Mouse (Mus musculus) forebrain, embryonic 14.5 days (tissue): ENCODE data around the gene Mrtfa. TPM values are rescaled to one million over a fixed set of nuclear protein-coding genes. Genes with fewer than 3 reads are reported as not detected.
"Not testable (repeated sequence)": the region's sequence is repeated elsewhere in the genome, so short reads cannot be mapped to it uniquely, and the experiment has no call there.

ENCODE experiments used
- ATAC-seq: fragments of 200-750 bp; cut with Nextera tagmentation; 2 replicates; pipeline ENCODE4 v1.8.0; 2017; ENCODE audit warnings: mild to moderate bottlenecking, moderate library complexity
- DNase-seq: peaks from one replicate; pipeline ENCODE4 v3.0.0-alpha.2; 2015; ENCODE audit warnings: low spot score
- H3K27ac ChIP-seq: fragments of 300-500 bp; sonication (generic); 2 replicates; pipeline ENCODE4 v1.5.1; 2014; ENCODE audit warnings: low read depth, mild to moderate bottlenecking, control low read depth, low read length, moderate library complexity
- H3K27me3 ChIP-seq: fragments of 300-500 bp; sonication (generic); replicated peaks from 2 replicates; pipeline ENCODE4 v1.6.1; 2014; ENCODE audit warnings: low read length, control low read depth, mixed read lengths; ENCODE audit not compliant: control insufficient read depth, insufficient read depth
- H3K36me3 ChIP-seq: fragments of 300-500 bp; sonication (generic); 2 replicates; pipeline ENCODE4 v1.6.1; 2014; ENCODE audit warnings: low read length, control low read depth; ENCODE audit not compliant: control insufficient read depth, insufficient read depth
- H3K4me1 ChIP-seq: fragments of 300-500 bp; sonication (generic); 2 replicates; pipeline ENCODE4 v1.6.1; 2014; ENCODE audit warnings: antibody characterized with exemption, low read length, control low read depth; ENCODE audit not compliant: control insufficient read depth, insufficient read depth
- H3K4me2 ChIP-seq: fragments of 300-500 bp; sonication (generic); 2 replicates; pipeline ENCODE4 v1.6.1; 2014; ENCODE audit warnings: mild to moderate bottlenecking, control low read depth, low read length
- H3K4me3 ChIP-seq: fragments of 300-500 bp; sonication (generic); 2 replicates; pipeline ENCODE4 v1.5.1; 2014; ENCODE audit warnings: low read depth, low read length, control low read depth
- H3K9ac ChIP-seq: fragments of 300-500 bp; sonication (generic); 2 replicates; pipeline ENCODE4 v1.6.1; 2014; ENCODE audit warnings: mild to moderate bottlenecking, low read length, control low read depth, moderate library complexity
- H3K9me3 ChIP-seq: fragments of 300-500 bp; sonication (generic); replicated peaks from 2 replicates; pipeline ENCODE4 v1.6.1; 2016; ENCODE audit warnings: low read length, control low read depth, mixed read lengths; ENCODE audit not compliant: control insufficient read depth
- WGBS: fragments of 180-500 bp; shearing (Covaris S2); extraction: QIAGEN DNeasy Blood & Tissue Kit; methylation state at CpG from one replicate; pipeline ENCODE4 v1.1.7; 2014; 5-methylcytosine and 5-hydroxymethylcytosine counted together
- polyA plus RNA-seq: library from polyadenylated mRNA; unstranded; fragments of >200 nt; fragmentation: Nextera tagmentation; extraction: Ambion mirVana; gene quantifications from 2 replicates; pipeline ENCODE4 v1.2.1, GENCODE M21; 2014

Mrtfa gene
- polyA plus RNA-seq, 1 experiment from 2014 or later = 13.6 TPM

GRCm38 (mm10) chr15:81228258-81228657 lies 37.7 kb upstream of the Mrtfa start:
- H3K9ac ChIP-seq = no peak overlapping the region
- H3K27me3 ChIP-seq = no peaks in the 10 kb centered on the region
- no peak for DNase-seq
- no peaks in the 10 kb centered on the region for H3K9me3 ChIP-seq
- no peaks in the 10 kb centered on the region for H3K4me1 ChIP-seq
- 85% methylated on average over 3 of the region's 3 CpGs for WGBS
- H3K36me3 ChIP-seq = no peaks in the 10 kb centered on the region
- no peak overlapping the region for H3K4me3 ChIP-seq
- no peak overlapping the region for H3K4me2 ChIP-seq
- no peak overlapping the region for H3K27ac ChIP-seq
- no peak for ATAC-seq

DNA sequence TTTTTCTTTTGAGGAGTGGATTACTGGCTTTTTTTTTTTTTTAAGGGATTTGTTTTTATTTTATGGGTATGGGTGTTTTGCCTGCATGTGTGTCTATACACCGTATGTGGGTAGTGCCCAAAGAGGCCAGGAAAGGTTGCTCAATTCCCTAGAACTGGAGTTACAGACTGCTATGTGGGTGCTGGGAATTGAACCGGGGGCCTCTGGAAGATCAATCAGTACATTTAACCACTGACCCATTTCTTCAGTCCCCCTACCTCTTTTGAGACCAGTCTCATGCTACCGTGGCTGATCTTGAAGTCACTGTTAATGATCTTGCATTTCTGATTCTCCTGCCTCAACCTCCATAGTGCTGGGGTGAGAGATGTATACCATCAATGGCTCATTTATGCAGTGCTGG lies 36.7 kb upstream of the Mrtfa start:
- no peak for ATAC-seq
- no peak for DNase-seq
- H3K27me3 ChIP-seq = no peaks in the 10 kb centered on the region
- H3K4me2 ChIP-seq = no peak overlapping the region
- no peak overlapping the region for H3K27ac ChIP-seq
- WGBS = 93% methylated on average over 3 of the region's 3 CpGs
- no peak overlapping the region for H3K9ac ChIP-seq
- H3K9me3 ChIP-seq = no peaks in the 10 kb centered on the region
- H3K36me3 ChIP-seq = no peaks in the 10 kb centered on the region
- H3K4me3 ChIP-seq = no peak overlapping the region
- H3K4me1 ChIP-seq = no peaks in the 10 kb centered on the region

DNA sequence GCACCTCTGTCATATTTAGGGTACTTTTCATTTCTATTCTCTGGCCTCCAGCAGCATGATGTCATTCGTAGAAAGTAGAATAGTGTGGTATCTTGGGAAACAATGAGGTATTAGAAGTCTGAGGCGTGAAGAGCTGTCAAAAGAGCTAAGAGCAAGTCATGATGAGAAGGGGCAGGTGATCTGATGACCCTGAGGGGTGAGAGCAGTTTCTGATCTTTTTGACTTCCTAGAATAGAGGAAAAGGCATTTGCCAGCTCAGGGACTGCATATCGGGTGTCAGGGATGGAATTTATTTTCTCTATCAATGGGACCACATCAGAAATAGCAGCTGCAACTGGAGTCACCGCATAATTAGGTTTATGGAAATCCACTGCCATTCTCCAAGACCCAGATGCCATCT lies 36.2 kb upstream of the Mrtfa start:
- Histone ChIP-seq H3K9me3 (no peaks in the 10 kb centered on the region), H3K4me3 (no peak overlapping the region), H3K4me1 (no peaks in the 10 kb centered on the region), H3K36me3 (no peaks in the 10 kb centered on the region), H3K4me2 (no peak overlapping the region), H3K27ac (no peak overlapping the region), H3K27me3 (no peaks in the 10 kb centered on the region), H3K9ac (no peak overlapping the region)
- WGBS = 62% methylated on average over 4 of the region's 4 CpGs
- DNase-seq (peak; percentile 17), ATAC-seq (no peak)

DNA sequence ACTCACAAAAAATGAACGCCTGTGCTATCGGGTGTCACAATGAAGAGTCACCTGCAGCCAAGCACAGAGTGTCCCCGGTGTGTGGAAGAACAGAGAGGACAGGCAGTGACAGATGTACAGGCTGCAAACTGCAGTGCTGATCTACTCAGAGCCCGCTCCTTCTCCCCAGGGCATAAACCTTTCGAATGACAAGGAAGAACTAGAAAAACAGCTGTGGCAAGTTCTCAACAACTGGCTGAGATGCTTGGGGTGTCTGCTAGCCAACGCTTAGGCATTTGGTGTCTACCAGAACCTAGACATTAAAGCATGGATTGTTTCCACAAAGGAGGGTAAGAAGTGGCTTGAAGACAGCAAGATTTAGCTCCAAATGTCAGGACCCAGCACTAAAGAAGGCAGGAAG lies 35.2 kb upstream of the Mrtfa start:
- WGBS = 86% methylated on average over 6 of the region's 6 CpGs
- H3K9ac ChIP-seq = no peak overlapping the region
- no peaks in the 10 kb centered on the region for H3K4me1 ChIP-seq
- H3K27ac ChIP-seq = no peak overlapping the region
- H3K27me3 ChIP-seq = no peaks in the 10 kb centered on the region
- no peaks in the 10 kb centered on the region for H3K9me3 ChIP-seq
- H3K36me3 ChIP-seq = no peaks in the 10 kb centered on the region
- no peak for DNase-seq
- H3K4me2 ChIP-seq = no peak overlapping the region
- ATAC-seq = no peak
- no peak overlapping the region for H3K4me3 ChIP-seq

- Histone ChIP-seq H3K27ac (no peak overlapping the region), H3K4me3 (no peak overlapping the region), H3K9me3 (no peaks in the 10 kb centered on the region), H3K4me1 (no peaks in the 10 kb centered on the region), H3K36me3 (no peaks in the 10 kb centered on the region), H3K9ac (no peak overlapping the region), H3K4me2 (no peak overlapping the region), H3K27me3 (no peaks in the 10 kb centered on the region)
- DNase-seq (no peak), ATAC-seq (no peak)
- WGBS = 91% methylated on average over 10 of the region's 10 CpGs
Observed at GRCm38 (mm10) chr15:81225016-81225415, 34.5 kb upstream of the Mrtfa start.

GRCm38 (mm10) chr15:81221446-81221845 lies 30.9 kb upstream of the Mrtfa start:
- Histone ChIP-seq H3K9ac (no peak overlapping the region), H3K27ac (no peak overlapping the region), H3K4me1 (no peaks in the 10 kb centered on the region), H3K36me3 (no peaks in the 10 kb centered on the region), H3K9me3 (no peaks in the 10 kb centered on the region), H3K27me3 (no peaks in the 10 kb centered on the region), H3K4me3 (no peak overlapping the region), H3K4me2 (no peak overlapping the region)
- ATAC-seq (no peak), DNase-seq (no peak)
- 83% methylated on average over 6 of the region's 6 CpGs for WGBS

DNA sequence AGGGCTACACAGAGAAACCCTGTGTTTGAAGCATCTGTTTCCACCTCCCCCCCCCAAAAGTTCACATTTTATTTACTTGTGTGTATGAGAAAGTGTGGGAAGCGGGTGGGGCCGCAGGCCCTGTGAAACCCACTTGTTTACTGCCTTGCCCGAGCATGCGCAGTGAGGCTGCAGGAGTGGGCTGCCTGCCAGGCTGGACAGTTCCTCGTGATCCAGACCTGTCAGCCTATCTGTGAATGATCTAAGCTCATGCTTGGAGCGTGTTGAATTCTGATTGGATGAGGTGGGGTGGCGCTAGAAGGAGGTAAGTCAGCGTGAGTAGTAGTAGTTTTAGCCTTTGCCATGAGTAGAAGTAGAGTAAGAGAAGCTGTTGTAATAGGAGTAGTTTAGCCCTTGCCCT lies 29.5 kb upstream of the Mrtfa start:
- ATAC-seq, H3K9ac ChIP-seq, H3K27ac ChIP-seq, H3K9me3 ChIP-seq, H3K4me1 ChIP-seq, DNase-seq, H3K36me3 ChIP-seq, H3K27me3 ChIP-seq, H3K4me3 ChIP-seq, H3K4me2 ChIP-seq: not testable (repeated sequence)
- WGBS = 73% methylated on average over 8 of the region's 8 CpGs

DNA sequence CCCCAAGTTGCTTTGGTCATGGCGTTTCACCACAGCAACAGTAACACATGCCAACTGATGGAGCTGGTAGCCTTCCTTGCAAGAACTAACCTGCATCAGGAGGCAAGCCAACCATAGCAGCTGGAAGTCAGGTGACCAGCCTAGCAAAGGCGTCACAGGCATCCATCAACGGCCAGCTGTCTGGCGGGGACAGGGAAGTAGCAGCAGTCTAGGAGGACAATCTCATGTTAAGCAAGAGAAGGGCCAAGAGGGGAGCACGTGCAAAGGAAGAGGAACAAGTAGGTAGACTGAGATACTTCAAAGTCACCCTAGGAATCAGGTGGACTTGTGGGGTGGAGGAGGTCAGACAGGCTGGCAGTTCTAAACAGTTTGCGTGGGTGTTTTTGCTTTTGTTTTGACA lies 28.5 kb upstream of the Mrtfa start:
- no peak overlapping the region for H3K9ac ChIP-seq
- H3K4me1 ChIP-seq = no peaks in the 10 kb centered on the region
- no peak overlapping the region for H3K27ac ChIP-seq
- DNase-seq = no peak
- 81% methylated on average over 6 of the region's 6 CpGs for WGBS
- no peaks in the 10 kb centered on the region for H3K9me3 ChIP-seq
- H3K4me3 ChIP-seq = no peak overlapping the region
- H3K36me3 ChIP-seq = no peaks in the 10 kb centered on the region
- no peak overlapping the region for H3K4me2 ChIP-seq
- no peak for ATAC-seq
- H3K27me3 ChIP-seq = no peaks in the 10 kb centered on the region

DNA sequence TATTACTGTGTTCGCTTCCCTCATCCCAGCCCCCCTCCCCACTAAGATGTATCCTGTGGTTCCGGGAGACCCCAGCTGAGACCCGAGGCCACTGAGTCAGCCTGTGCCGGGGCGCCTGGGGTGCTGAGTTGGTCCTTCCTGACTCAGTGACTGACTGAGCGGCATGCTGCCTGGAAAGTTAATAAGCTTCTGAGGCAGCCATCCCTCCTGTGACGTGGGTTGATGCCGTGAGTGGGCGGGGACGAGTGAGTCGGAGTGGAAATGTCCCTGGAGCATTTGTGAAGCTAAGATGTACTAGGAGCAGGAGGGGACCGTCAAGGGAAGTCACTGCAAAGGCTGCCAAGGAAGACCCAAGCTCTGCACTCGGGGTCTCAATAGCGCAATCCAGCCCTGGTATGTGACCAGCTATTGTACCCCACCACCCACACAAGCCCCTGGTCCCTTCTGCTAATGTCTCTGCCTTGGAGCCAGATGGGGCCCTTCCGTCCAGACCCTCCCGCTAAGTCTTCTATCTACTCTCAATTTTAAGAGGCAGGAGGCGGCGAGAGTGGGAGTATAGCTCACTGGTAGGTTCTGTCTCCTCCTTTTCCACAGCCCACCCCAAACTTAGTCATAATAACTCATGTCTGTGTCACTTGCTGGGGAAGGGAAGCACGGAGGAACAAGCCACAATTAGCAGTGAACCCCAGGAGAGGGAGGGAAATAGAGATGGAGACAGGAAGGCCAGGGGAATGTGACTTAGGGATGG lies 26.5 kb upstream of the Mrtfa start:
- DNase-seq (no peak), ATAC-seq (no peak)
- no peak overlapping the region for H3K27ac ChIP-seq
- no peaks in the 10 kb centered on the region for H3K27me3 ChIP-seq
- no peak overlapping the region for H3K9ac ChIP-seq
- no peaks in the 10 kb centered on the region for H3K4me1 ChIP-seq
- no peak overlapping the region for H3K4me2 ChIP-seq
- no peak overlapping the region for H3K4me3 ChIP-seq
- H3K9me3 ChIP-seq = no peaks in the 10 kb centered on the region
- H3K36me3 ChIP-seq = no peaks in the 10 kb centered on the region
- WGBS = 91% methylated on average over 19 of the region's 19 CpGs
